Mouse (Mus musculus) testis, postnatal 10 days (tissue): ENCODE results near the gene Gck.
"Not testable (repeated sequence)": the region's sequence is repeated elsewhere in the genome, so short reads cannot be mapped to it uniquely, and the experiment has no call there.

Experiments used
- DNase-seq: peaks from one replicate; pipeline ENCODE4 v3.0.0; 2021; ENCODE audit warnings: low spot score

Gene Gck

GRCm38 (mm10) chr11:5908642-5909041 lies 41.2 kb downstream of the Gck start:
- DNase-seq = no peak

GRCm38 (mm10) chr11:5907096-5907495 lies 42.8 kb downstream of the Gck start:
- no peak for DNase-seq

- DNase-seq = no peak
Measured at GRCm38 (mm10) chr11:5905778-5906518, 43.9 kb downstream of the Gck start.

- no peak for DNase-seq
Measured at GRCm38 (mm10) chr11:5904871-5905270, 45.0 kb downstream of the Gck start.

- no peak for DNase-seq
Measured at GRCm38 (mm10) chr11:5904357-5904756, 45.5 kb downstream of the Gck start.

- no peak for DNase-seq
Measured at GRCm38 (mm10) chr11:5903844-5904243, 46.0 kb downstream of the Gck start.

GRCm38 (mm10) chr11:5902390-5902789 lies 47.5 kb downstream of the Gck start:
- DNase-seq = no peak

GRCm38 (mm10) chr11:5901950-5902349 lies 47.9 kb downstream of the Gck start:
- DNase-seq = peak; percentile 69

GRCm38 (mm10) chr11:5901320-5901719 lies 48.6 kb downstream of the Gck start:
- DNase-seq = no peak

- no peak for DNase-seq
Measured at GRCm38 (mm10) chr11:5899286-5899685, 50.6 kb downstream of the Gck start.

GRCm38 (mm10) chr11:5898531-5898930 lies 51.4 kb downstream of the Gck start, which contains the start of gene Myl7:
Gene Myl7 (minus strand): TSS chr11:5898782.
- DNase-seq = no peak

- no peak for DNase-seq
Measured at GRCm38 (mm10) chr11:5897839-5898238, 52.0 kb downstream of the Gck start.

- no peak for DNase-seq
Measured at GRCm38 (mm10) chr11:5897230-5897629, 52.7 kb downstream of the Gck start.

- no peak for DNase-seq
Measured at GRCm38 (mm10) chr11:5893807-5894206, 56.1 kb downstream of the Gck start.

- DNase-seq = no peak
Measured at GRCm38 (mm10) chr11:5892810-5893368, 57.0 kb downstream of the Gck start.

- no peak for DNase-seq
Measured at GRCm38 (mm10) chr11:5892151-5892591, 57.7 kb downstream of the Gck start.

- DNase-seq = not testable (repeated sequence)
Measured at GRCm38 (mm10) chr11:5888563-5888962, 61.3 kb downstream of the Gck start.

GRCm38 (mm10) chr11:5887250-5887649 lies 62.6 kb downstream of the Gck start:
- DNase-seq = no peak

- peak; percentile 79 for DNase-seq
Measured at GRCm38 (mm10) chr11:5886187-5886586, 63.7 kb downstream of the Gck start.

GRCm38 (mm10) chr11:5882518-5882917 lies 67.4 kb downstream of the Gck start:
- no peak for DNase-seq

GRCm38 (mm10) chr11:5879905-5880304 lies 70.0 kb downstream of the Gck start:
- peak; percentile 83 for DNase-seq

GRCm38 (mm10) chr11:5878661-5879060 lies 71.2 kb downstream of the Gck start:
- DNase-seq = no peak

- DNase-seq = peak; percentile 97
Measured at GRCm38 (mm10) chr11:5877921-5878526, 71.9 kb downstream of the Gck start, which contains the start of gene Pold2. Gene Pold2 (minus strand): TSS chr11:5878292.
